In the genomic region with DNA sequence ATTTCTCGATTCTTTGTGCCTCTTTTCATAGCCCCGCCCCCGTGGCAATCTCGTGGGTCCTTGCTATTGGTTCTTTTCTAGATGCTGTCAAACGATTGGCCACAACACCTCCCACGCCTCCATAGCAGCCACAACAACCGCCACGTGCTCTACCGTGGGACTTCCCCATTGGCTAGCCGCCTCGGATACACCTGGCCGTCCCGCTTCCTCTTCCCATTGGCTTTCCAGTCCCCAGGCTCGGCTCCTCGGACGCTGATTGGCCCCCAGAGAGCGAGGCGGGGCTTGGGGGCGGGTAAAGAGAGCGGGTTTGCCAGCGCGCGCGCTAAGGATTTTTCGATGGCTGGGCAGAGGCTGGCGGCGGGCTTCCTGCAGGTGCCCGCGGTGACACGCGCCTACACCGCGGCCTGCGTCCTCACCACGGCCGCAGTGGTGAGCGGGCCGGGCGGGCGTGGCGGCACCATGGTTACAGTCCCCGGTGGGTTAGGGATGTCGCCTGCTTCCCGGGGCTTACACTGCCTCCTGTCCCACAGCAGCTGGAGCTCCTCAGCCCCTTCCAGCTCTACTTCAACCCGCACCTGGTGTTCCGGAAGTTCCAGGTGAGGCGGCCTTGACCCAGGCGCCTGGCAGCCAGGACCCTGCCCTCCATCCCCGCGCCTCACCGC, we compare ENCODE assay signal across 8 mouse cellular contexts. TPM values are rescaled to one million over a fixed set of nuclear protein-coding genes. Genes with fewer than 3 reads are reported as not detected.
DNase-seq lines count a peak whose midpoint lies in the region; ATAC-seq lines count a peak whose summit lies in the region.

TSS of gene Derl3 (plus strand) at position 325 of the 662 bp plus-strand sequence.

- H3K4me2 ChIP-seq in intestine, embryonic 16.5 days (ENCODE audit: low read depth, low read length): peak within 1 kb of the TSS; percentile 95

- H3K9me3 ChIP-seq in intestine, embryonic 16.5 days (ENCODE audit: control insufficient read depth, low read length): no peaks in the 10 kb centered on the region
- no peaks in the 10 kb centered on the region for H3K9me3 ChIP-seq in midbrain, embryonic 10.5 days (replicated peaks)

- peaks cover 10% of the 10 kb centered on the region; the same call in 1 of the 2 replicates for H3K36me3 ChIP-seq in intestine, embryonic 16.5 days (ENCODE audit: control insufficient read depth, insufficient read depth, low read length)
- H3K36me3 ChIP-seq in midbrain, embryonic 10.5 days: peaks cover 45% of the 10 kb centered on the region

- peak; percentile 94 for DNase-seq in adrenal gland, postnatal 10 days
- DNase-seq in embryo, embryonic 9.5 days (ENCODE audit: extremely low spot score): peak; percentile 96
- peak; percentile 78 for DNase-seq in gonadal fat pad, adult 2 months (ENCODE audit: low read depth)
- peak; percentile 95 to 99 for DNase-seq in left cerebral cortex, postnatal 25 days (ENCODE audit: low spot score in 2 of 2)
- peak; percentile 96 for DNase-seq in midbrain, embryonic 10.5 days (ENCODE audit: low spot score)
- DNase-seq in right cerebral cortex, postnatal 36 days (ENCODE audit: low spot score in 2 of 2): peak; percentile 97 to 98
- DNase-seq in urinary bladder, postnatal 4 days (ENCODE audit: low spot score in 2 of 2): peak; percentile 89 to 90

- no peaks in the 10 kb centered on the region for H3K27me3 ChIP-seq in intestine, embryonic 16.5 days (replicated peaks; ENCODE audit: control insufficient read depth, insufficient read depth, low read length)
- no peaks in the 10 kb centered on the region for H3K27me3 ChIP-seq in midbrain, embryonic 10.5 days (ENCODE audit: low read depth, poor library complexity, severe bottlenecking)

- peak within 1 kb of the TSS; percentile 63 for H3K9ac ChIP-seq in intestine, embryonic 16.5 days (ENCODE audit: low read depth, low read length)

- H3K27ac ChIP-seq in intestine, embryonic 16.5 days (ENCODE audit: low read length): no peak within 1 kb of the TSS
- peak within 1 kb of the TSS; percentile 72; the same call in 1 of the 2 replicates for H3K27ac ChIP-seq in midbrain, embryonic 10.5 days (replicated peaks)

- 1% methylated on average over 51 of the region's 51 CpGs for WGBS in intestine, embryonic 16.5 days
- under 1% methylated on average over 51 of the region's 51 CpGs for WGBS in midbrain, embryonic 10.5 days

- intact Hi-C loops in left cerebral cortex, postnatal 25 days (cut with DNase I): no loop called here

- peaks cover 11% of the 10 kb centered on the region for H3K4me1 ChIP-seq in intestine, embryonic 16.5 days (ENCODE audit: control insufficient read depth, insufficient read depth, low read length)
- peaks cover 29% of the 10 kb centered on the region for H3K4me1 ChIP-seq in midbrain, embryonic 10.5 days

- peak; percentile 100 for ATAC-seq in intestine, embryonic 16.5 days

- H3K4me3 ChIP-seq in intestine, embryonic 16.5 days (ENCODE audit: low read length): peak within 1 kb of the TSS; percentile 52
- H3K4me3 ChIP-seq in midbrain, embryonic 10.5 days: peak within 1 kb of the TSS; percentile 57

RNA-seq across cellular contexts. Expression of gene Derl3, which starts in this region (rescaled TPM):
- total RNA-seq in adrenal gland, postnatal 10 days (2021): 1 to 10 TPM in 1 of 2 experiments, under 1 TPM in 1; 0.91 to 1.3 TPM
- 186 and 253 TPM in 2 replicates for polyA plus RNA-seq in gonadal fat pad, adult 2 months (2012; rRNA removed)
- 6.8 and 9.7 TPM in 2 replicates for polyA plus RNA-seq in intestine, embryonic 16.5 days (2015; fragmentation: Nextera tagmentation; extraction: Ambion mirVana)
- total RNA-seq in left cerebral cortex, postnatal 25 days (2021): 1 to 10 TPM; 2.8 to 3.4 TPM
- 1.4 and 1.8 TPM in 2 replicates for polyA plus RNA-seq in midbrain, embryonic 10.5 days (2016; fragmentation: Nextera tagmentation; extraction: Ambion mirVana)

Comparison
In these comparisons a context has a peak if more than half of its experiments do, and no peak if none do; other contexts are left out.
1. RNA of gene Derl3 (polyA plus RNA-seq): 186 to 253 TPM in gonadal fat pad, adult 2 months; 6.8 to 9.7 TPM in intestine, embryonic 16.5 days and 1.4 to 1.8 TPM in midbrain, embryonic 10.5 days; every median in the first group is over 10 times any median in the second.
2. Peak in every context shown above with its lines, with median percentiles within 50 percentile points of each other: DNase-seq.